Mouse (Mus musculus): ENCODE results near the gene Nkpd1. TPM values are rescaled to one million over a fixed set of nuclear protein-coding genes. Genes with fewer than 3 reads are reported as not detected.

Gene Nkpd1
- 1.7 and 2.5 TPM in 2 replicates for polyA plus RNA-seq (2015; fragmentation: Nextera tagmentation; extraction: Ambion mirVana)

DNA sequence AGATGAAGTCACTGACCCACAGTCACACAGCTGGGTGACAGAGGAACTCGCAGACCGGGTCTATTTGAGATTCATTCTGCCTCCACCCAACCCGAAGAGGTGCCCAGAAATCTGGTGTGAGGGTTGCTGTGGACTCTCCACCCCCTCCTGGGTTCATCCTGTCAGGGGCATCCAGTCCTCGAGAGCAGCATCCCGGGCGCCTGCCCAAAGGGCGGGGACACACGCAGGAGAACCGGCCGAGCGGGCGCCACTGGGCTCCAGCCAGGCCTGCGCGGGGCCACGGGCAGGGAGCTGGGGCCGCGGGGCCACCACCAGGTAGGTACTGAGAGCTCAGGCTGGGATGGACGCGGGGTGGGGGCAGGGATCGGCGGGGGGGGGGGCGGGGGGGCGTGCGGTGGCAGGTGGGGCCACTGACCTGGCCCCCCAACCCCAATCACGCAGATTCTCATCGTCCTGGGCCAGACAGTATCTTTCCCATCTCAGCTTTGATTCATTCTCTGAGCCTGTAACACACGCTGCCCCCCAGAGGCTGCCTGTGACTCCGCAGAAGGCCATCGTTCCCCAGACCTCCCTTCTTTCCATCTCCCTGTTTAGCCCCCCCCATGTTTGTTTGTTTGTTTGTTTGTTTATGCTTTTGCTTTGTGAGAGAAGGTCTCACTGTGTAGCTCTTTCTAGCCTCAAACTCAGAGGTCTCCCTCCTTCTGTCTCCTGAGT, at the start of gene Nkpd1:
TSS of gene Nkpd1 (plus strand) at position 187 of the 714 bp plus-strand sequence.
- no peak for ATAC-seq (ENCODE audit: insufficient number of reproducible peaks, low FRiP score, low TSS enrichment, low read depth)
- H3K27me3 ChIP-seq, result peaks cover 65% of the 10 kb centered on the region
- peak within 1 kb of the TSS; percentile 7; the same call in 1 of the 2 replicates for H3K4me3 ChIP-seq
- 3% methylated on average over 24 of the region's 29 CpGs for WGBS
- H3K9ac ChIP-seq, result 0 out of 2 replicates have a peak within 1 kb of the TSS, but pooled peaks have one; percentile 4
- peak within 1 kb of the TSS; percentile 34 for H3K4me2 ChIP-seq
- no peaks in the 10 kb centered on the region for H3K36me3 ChIP-seq
- no peaks in the 10 kb centered on the region for H3K9me3 ChIP-seq
- peaks cover 21% of the 10 kb centered on the region for H3K4me1 ChIP-seq
- H3K27ac ChIP-seq, result no peak within 1 kb of the TSS

DNA sequence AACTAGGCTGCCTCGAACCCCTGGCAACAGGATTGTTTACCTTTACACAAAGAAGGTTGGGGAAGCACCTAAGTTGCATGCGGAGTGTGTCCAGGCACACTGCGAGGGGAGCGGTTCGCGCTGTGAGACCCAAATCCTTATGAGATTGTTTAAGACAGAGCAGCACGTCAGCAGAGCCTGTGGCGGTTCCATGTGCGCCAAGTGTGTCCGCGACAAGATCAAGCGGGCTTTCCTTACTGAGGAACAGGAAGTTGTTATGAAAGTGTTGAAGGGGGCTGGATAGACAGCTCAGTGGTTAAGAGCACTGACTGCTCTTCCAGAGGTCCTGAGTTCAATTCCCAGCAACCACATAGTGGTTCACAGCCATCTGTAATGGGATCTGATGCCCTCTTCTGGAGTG, 49.4 kb upstream of the Nkpd1 start:
- no peak overlapping the region for H3K4me2 ChIP-seq
- no peaks in the 10 kb centered on the region for H3K9me3 ChIP-seq
- H3K4me3 ChIP-seq, result no peak overlapping the region

DNA sequence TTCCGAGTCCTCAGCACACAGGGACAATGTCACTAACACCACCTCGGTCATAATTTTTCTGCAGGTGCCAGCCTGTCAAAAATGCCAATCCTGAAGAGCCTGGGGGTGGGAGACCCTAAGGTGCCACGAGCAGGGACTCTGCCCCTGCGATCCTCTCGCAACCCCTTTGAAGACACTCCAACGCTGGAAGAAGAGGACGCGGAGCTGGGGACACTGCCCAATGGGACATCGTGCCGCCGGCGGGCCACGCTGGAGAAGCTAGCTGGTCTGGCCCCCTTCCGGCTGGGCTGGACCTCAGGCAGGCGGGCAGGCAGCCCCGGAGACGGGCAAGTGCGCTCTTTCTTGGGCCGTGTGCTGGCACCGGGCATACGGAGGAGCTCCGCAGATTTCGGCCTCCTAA, 48.2 kb upstream of the Nkpd1 start:
- peaks cover 34% of the 10 kb centered on the region for H3K4me1 ChIP-seq
- H3K27ac ChIP-seq, result no peak overlapping the region
- H3K27me3 ChIP-seq, result peaks cover 46% of the 10 kb centered on the region
- H3K36me3 ChIP-seq, result no peaks in the 10 kb centered on the region
- no peak overlapping the region for H3K4me2 ChIP-seq
- no peaks in the 10 kb centered on the region for H3K9me3 ChIP-seq
- ATAC-seq (ENCODE audit: insufficient number of reproducible peaks, low FRiP score, low TSS enrichment, low read depth), result no peak
- WGBS, result 17% methylated on average over 23 of the region's 23 CpGs
- no peak overlapping the region for H3K4me3 ChIP-seq
- H3K9ac ChIP-seq, result no peak overlapping the region

More for the DNA sequence above, 49.4 kb upstream of the Nkpd1 start:
- Histone ChIP-seq H3K9ac (no peak overlapping the region), H3K36me3 (no peaks in the 10 kb centered on the region), H3K4me1 (peaks cover 32% of the 10 kb centered on the region), H3K27ac (no peak overlapping the region), H3K27me3 (peaks cover 43% of the 10 kb centered on the region)
- no peak for ATAC-seq (ENCODE audit: insufficient number of reproducible peaks, low FRiP score, low TSS enrichment, low read depth)
- WGBS, result 65% methylated on average over 12 of the region's 12 CpGs

DNA sequence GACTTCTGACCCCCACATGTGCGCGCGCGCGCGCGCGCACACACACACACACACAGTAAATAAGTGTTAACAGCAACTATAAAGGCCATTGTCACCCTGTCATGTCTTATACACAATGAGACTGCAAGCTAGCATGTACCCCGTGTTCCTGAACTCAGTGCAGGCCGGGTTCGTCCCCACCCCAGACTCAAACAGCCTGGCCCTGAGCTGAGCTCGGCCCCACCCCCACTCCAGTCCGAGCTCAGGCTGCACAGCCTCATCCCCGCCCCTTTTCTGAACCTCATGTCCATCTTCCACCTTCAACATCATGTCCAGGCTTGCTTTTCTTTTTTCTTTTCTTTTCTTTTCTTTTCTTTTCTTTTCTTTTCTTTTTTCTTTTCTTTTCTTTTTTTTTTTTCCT, 47.3 kb upstream of the Nkpd1 start:
- Histone ChIP-seq H3K4me1 (peaks cover 27% of the 10 kb centered on the region), H3K27ac (no peak overlapping the region), H3K4me3 (no peak overlapping the region), H3K27me3 (peaks cover 46% of the 10 kb centered on the region), H3K9me3 (no peaks in the 10 kb centered on the region), H3K9ac (no peak overlapping the region), H3K36me3 (no peaks in the 10 kb centered on the region), H3K4me2 (no peak overlapping the region)
- 13% methylated on average over 14 of the region's 14 CpGs for WGBS
- no peak for ATAC-seq (ENCODE audit: insufficient number of reproducible peaks, low FRiP score, low TSS enrichment, low read depth)

DNA sequence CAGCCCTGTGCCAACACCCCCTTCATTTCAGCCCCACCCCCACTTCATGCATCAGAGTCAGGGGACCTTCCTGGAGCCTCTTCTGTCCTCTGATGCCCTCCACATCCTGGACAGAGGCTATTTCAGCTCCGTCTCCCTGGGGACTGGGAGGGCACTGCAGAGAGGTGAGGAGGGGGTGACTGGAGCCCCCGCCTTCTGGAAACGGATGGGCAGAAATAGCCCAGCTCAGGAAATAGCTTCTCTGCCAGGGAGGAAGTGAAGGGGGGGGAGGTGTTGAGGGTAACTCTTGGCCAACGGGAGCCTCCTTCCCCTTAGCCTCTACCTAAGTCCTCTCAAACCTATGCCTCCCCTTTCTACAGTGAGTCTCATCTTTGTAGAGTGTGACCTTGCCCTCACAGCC, 45.2 kb upstream of the Nkpd1 start:
- no peaks in the 10 kb centered on the region for H3K36me3 ChIP-seq
- H3K27ac ChIP-seq, result no peak overlapping the region
- peaks cover 48% of the 10 kb centered on the region for H3K27me3 ChIP-seq
- WGBS, result 26% methylated on average over 4 of the region's 4 CpGs
- ATAC-seq (ENCODE audit: insufficient number of reproducible peaks, low FRiP score, low TSS enrichment, low read depth), result no peak
- H3K4me1 ChIP-seq, result peaks cover 24% of the 10 kb centered on the region
- no peak overlapping the region for H3K9ac ChIP-seq
- H3K4me3 ChIP-seq, result no peak overlapping the region
- H3K4me2 ChIP-seq, result no peak overlapping the region
- H3K9me3 ChIP-seq, result no peaks in the 10 kb centered on the region

DNA sequence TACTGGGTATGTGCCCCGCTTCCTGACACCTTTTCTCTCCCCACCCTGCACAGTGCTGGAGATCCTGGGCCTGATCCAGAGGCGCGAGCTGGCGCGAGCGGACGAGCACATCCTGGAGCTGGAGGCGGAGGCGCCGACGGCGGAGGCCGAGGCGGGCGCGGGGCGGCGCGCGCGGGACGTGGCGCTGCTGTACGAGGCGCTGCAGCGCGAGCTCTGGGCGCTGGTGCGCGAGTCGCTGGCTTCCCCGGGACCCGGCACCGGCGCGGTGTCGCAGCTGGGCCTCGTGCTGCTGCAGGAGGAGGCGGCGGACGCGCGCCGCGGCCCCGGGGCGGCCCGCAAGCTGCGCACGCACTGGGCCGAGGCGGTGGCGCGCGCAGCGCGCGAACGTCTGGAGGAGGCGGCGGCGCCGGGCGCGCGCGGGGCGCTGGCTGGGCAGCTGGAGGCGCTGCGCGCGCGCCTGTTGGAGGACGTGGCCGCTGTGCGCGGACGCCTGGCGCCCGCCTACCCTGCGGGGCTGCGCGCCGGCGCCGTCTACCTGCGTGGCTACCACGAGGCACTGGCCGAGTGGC, 43.7 kb upstream of the Nkpd1 start:
- peak overlapping the region; percentile 59 for H3K4me3 ChIP-seq
- no peaks in the 10 kb centered on the region for H3K9me3 ChIP-seq
- no peaks in the 10 kb centered on the region for H3K36me3 ChIP-seq
- peak overlapping the region; percentile 93 for H3K4me2 ChIP-seq
- H3K4me1 ChIP-seq, result peaks cover 31% of the 10 kb centered on the region
- ATAC-seq (ENCODE audit: insufficient number of reproducible peaks, low FRiP score, low TSS enrichment, low read depth), result peak; percentile 85
- H3K27ac ChIP-seq, result peak overlapping the region; percentile 87
- H3K27me3 ChIP-seq, result peaks cover 45% of the 10 kb centered on the region
- under 1% methylated on average over 76 of the region's 89 CpGs for WGBS
- H3K9ac ChIP-seq, result peak overlapping the region; percentile 65

DNA sequence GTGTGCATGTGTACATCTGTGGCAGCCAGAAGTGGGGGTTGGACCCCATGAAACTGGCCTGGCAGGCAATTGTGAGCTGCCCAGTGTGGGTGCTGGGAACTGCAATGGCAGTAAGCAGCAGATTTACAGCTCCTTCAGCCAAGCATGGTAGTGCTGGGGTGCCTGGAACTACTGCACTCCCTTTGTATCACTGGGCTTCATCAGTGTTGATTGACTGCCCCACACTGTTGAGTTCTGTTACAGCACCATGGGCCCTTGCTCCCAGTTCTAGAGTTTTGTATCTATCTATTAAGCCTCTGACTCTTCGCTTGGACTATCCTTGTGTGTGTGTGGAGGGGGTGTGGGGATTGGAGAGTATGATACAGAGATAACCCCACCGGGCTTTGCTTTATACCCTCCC, 40.6 kb upstream of the Nkpd1 start:
- no peaks in the 10 kb centered on the region for H3K9me3 ChIP-seq
- H3K27me3 ChIP-seq, result peaks cover 19% of the 10 kb centered on the region
- WGBS, result 72% methylated on average over 2 of the region's 2 CpGs
- H3K27ac ChIP-seq, result no peak overlapping the region
- no peak overlapping the region for H3K9ac ChIP-seq
- no peak for ATAC-seq (ENCODE audit: insufficient number of reproducible peaks, low FRiP score, low TSS enrichment, low read depth)
- H3K36me3 ChIP-seq, result no peaks in the 10 kb centered on the region
- H3K4me1 ChIP-seq, result peaks cover 27% of the 10 kb centered on the region
- H3K4me3 ChIP-seq, result no peak overlapping the region
- H3K4me2 ChIP-seq, result no peak overlapping the region

DNA sequence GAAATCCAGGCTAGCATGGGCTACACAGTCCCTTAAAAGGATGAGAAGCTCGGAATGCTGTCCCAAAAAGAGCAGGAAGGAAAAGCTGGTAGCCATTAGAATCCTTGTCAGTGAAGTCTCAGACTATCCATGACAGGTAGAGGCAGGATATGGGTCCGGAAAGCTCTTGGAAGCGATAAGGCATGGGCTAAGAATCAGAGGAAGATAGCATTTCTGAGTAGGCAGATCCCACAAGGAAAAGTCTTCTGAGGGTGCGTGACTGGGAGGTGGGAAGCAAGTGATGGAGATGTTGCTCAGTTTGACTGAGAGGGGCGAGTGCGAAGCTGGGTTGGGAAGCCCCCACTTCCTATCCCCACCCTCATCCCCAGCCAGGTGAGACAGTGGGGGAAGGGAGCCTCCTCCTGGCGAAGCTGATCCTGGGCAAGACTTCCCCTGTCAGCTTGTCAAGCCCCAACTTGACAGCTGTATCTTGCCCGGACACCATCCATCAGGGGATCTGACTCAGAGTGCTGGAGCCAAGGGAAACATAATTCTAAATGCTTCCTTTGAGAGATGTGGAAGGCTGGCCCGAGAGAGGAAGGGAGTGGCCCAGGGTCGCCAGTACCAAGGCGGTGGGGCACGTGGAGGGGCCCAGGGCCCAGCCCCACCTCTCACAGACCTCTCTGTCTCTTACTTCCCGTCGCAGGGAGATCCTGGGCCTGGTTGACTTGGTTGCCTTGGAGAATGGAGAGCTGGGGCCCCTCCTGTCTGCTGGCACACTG, 39.8 kb upstream of the Nkpd1 start:
- peak overlapping the region; percentile 59 for H3K27ac ChIP-seq
- peak; percentile 15; the same call in 1 of the 2 replicates for ATAC-seq (ENCODE audit: insufficient number of reproducible peaks, low FRiP score, low TSS enrichment, low read depth)
- no peak overlapping the region for H3K9ac ChIP-seq
- no peak overlapping the region for H3K4me2 ChIP-seq
- peaks cover 12% of the 10 kb centered on the region for H3K27me3 ChIP-seq
- 26% methylated on average over 14 of the region's 14 CpGs for WGBS
- peaks cover 20% of the 10 kb centered on the region for H3K4me1 ChIP-seq
- no peak overlapping the region for H3K4me3 ChIP-seq
- H3K36me3 ChIP-seq, result no peaks in the 10 kb centered on the region
- no peaks in the 10 kb centered on the region for H3K9me3 ChIP-seq

DNA sequence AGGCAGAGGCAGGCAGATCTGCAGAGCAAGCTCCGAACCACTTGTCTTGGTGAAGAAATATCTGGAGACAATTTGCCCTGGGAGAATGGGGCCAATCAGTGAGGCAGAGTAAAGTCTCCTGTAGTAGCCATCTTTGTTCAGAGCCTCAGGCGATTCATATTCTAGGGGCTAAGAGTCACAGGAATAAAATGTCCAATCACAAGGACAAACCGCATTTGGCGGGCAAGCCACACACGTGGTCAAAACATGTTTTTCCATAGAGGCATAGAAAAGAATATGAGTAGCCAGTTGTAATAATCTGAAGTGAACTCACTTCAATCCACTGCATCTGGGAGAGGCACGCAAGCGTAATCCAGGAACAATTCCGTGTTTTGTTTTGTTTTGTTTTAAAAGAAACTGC, 34.4 kb upstream of the Nkpd1 start:
- Histone ChIP-seq H3K27me3 (peaks cover 18% of the 10 kb centered on the region), H3K9ac (no peak overlapping the region), H3K36me3 (no peaks in the 10 kb centered on the region), H3K4me1 (no peaks in the 10 kb centered on the region), H3K4me3 (no peak overlapping the region), H3K9me3 (no peaks in the 10 kb centered on the region), H3K4me2 (no peak overlapping the region), H3K27ac (no peak overlapping the region)
- ATAC-seq (ENCODE audit: insufficient number of reproducible peaks, low FRiP score, low TSS enrichment, low read depth), result no peak
- 80% methylated on average over 8 of the region's 8 CpGs for WGBS

DNA sequence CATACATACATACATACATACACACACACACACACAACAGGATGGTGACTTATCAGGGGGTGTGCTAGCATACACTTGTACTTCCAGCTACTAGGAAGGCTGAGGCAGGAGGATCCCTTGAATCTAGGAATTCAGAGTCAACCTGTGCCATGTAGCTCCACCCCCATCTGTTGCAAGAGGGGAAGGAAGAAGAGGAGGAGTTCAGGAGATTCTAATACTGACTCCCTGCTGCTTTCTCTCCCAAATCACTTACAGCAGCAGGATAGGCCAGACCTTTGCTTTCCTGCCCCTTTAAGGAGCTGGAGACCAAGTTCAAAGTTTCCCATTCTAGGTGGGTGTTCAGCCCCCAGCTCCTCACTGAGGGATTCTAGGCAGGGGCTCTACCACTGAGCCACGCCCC, 32.1 kb upstream of the Nkpd1 start:
- H3K9ac ChIP-seq, result no peak overlapping the region
- H3K27me3 ChIP-seq, result peaks cover 40% of the 10 kb centered on the region
- H3K9me3 ChIP-seq, result no peaks in the 10 kb centered on the region
- H3K4me3 ChIP-seq, result no peak overlapping the region
- H3K27ac ChIP-seq, result no peak overlapping the region
- ATAC-seq (ENCODE audit: insufficient number of reproducible peaks, low FRiP score, low TSS enrichment, low read depth), result no peak
- 100% methylated on average over 1 of the region's 1 CpGs for WGBS
- H3K4me1 ChIP-seq, result peaks cover 7% of the 10 kb centered on the region
- H3K36me3 ChIP-seq, result no peaks in the 10 kb centered on the region
- no peak overlapping the region for H3K4me2 ChIP-seq

DNA sequence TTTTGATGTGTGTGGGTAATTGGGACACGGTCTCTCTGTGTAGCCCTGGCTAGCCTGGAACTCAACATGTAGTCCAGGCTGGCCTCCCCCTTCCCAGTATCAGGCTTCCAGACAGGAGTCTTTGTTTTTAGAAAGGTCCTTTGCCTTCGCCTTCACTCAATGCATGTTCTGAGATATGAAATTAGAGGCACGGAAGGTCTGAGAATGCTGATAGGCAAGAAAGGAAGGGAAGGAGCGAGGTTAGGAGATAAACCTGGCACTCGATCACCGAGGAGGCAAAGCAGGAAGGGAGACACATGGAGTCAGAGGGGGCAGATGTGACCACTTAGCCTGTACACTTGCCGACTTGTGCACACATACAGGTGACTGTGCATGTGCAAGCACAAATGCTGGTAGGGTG, 31.1 kb upstream of the Nkpd1 start:
- whole genome bisulfite sequencing, result 87% methylated on average over 7 of the region's 7 CpGs

DNA sequence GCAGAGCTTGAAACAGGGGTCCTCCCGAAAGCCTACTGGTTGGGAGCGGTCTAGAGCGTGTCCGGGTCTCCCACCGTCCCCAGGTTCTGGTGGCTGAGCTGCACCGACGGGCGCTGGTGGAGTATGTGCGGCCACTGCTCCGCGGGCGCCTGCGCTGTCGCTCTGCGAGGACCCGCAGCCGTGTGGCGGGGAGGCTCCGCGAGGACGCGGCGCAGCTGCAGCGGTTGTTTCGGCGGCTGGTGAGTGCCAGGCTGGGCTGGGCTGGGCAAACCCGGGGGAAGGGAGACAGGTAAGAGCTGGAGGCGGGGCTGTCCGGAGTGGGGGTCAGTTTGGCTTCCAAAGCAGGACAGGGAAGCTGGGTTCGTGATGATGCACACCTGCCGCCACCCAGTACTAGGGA, 28.1 kb upstream of the Nkpd1 start:
- peak overlapping the region; percentile 22; the same call in 1 of the 2 replicates for H3K4me2 ChIP-seq
- H3K4me3 ChIP-seq, result peak overlapping the region; percentile 22
- H3K4me1 ChIP-seq, result peaks cover 12% of the 10 kb centered on the region
- ATAC-seq (ENCODE audit: insufficient number of reproducible peaks, low FRiP score, low TSS enrichment, low read depth), result no peak
- H3K9ac ChIP-seq, result no peak overlapping the region
- WGBS, result 12% methylated on average over 31 of the region's 31 CpGs
- H3K27me3 ChIP-seq, result peaks cover 58% of the 10 kb centered on the region
- no peak overlapping the region for H3K27ac ChIP-seq
- H3K36me3 ChIP-seq, result no peaks in the 10 kb centered on the region
- no peaks in the 10 kb centered on the region for H3K9me3 ChIP-seq

More for the DNA sequence above, 31.1 kb upstream of the Nkpd1 start:
- no peaks in the 10 kb centered on the region for H3K36me3 ChIP-seq
- H3K27me3 ChIP-seq, result peaks cover 50% of the 10 kb centered on the region
- no peaks in the 10 kb centered on the region for H3K9me3 ChIP-seq
- peaks cover 7% of the 10 kb centered on the region for H3K4me1 ChIP-seq
- ATAC-seq (ENCODE audit: insufficient number of reproducible peaks, low FRiP score, low TSS enrichment, low read depth), result no peak
- no peak overlapping the region for H3K27ac ChIP-seq
- H3K4me3 ChIP-seq, result no peak overlapping the region
- no peak overlapping the region for H3K9ac ChIP-seq
- H3K4me2 ChIP-seq, result no peak overlapping the region
